Mouse (Mus musculus) erythroblast, embryonic 14.5 days (primary cell): Measurements from ENCODE around the gene Nudt6. TPM values are rescaled to one million over a fixed set of nuclear protein-coding genes. Genes with fewer than 3 reads are reported as not detected.

Source experiments
- H3K27me3 ChIP-seq: 2 replicates; pipeline ENCODE4 v1.6.1; 2012; ENCODE audit warnings: inconsistent platforms; ENCODE audit not compliant: control insufficient read depth
- H3K36me3 ChIP-seq: 2 replicates; pipeline ENCODE4 v1.6.1; 2012; ENCODE audit warnings: mild to moderate bottlenecking, inconsistent platforms; ENCODE audit not compliant: control insufficient read depth
- H3K4me1 ChIP-seq: 2 replicates; pipeline ENCODE4 v1.6.1; 2012; ENCODE audit warnings: inconsistent platforms; ENCODE audit not compliant: control insufficient read depth
- H3K4me3 ChIP-seq: replicated peaks from 2 replicates; pipeline ENCODE3; 2012; ENCODE audit warnings: moderate library complexity, mild to moderate bottlenecking, inconsistent platforms
- H3K9me3 ChIP-seq: 2 replicates; pipeline ENCODE4 v1.6.1; 2012; ENCODE audit warnings: low read length, inconsistent platforms, mixed read lengths; ENCODE audit not compliant: control insufficient read depth
- GATA1 ChIP-seq: IDR thresholded peaks from 2 replicates; pipeline ENCODE4 v1.6.1; 2012; ENCODE audit warnings: low read length, inconsistent platforms, mixed read lengths
- TAL1 ChIP-seq: IDR thresholded peaks from 3 replicates; pipeline ENCODE4 v1.6.1; 2012; ENCODE audit warnings: low read length, inconsistent platforms, mixed read lengths
- polyA plus RNA-seq: library from polyadenylated mRNA; stranded (reverse); fragments of >175 nt; gene quantifications from 2 replicates; pipeline ENCODE4 v1.2.3, GENCODE M21; 2012

Gene Nudt6
- polyA plus RNA-seq, 1 experiment, result 0.13 TPM

DNA sequence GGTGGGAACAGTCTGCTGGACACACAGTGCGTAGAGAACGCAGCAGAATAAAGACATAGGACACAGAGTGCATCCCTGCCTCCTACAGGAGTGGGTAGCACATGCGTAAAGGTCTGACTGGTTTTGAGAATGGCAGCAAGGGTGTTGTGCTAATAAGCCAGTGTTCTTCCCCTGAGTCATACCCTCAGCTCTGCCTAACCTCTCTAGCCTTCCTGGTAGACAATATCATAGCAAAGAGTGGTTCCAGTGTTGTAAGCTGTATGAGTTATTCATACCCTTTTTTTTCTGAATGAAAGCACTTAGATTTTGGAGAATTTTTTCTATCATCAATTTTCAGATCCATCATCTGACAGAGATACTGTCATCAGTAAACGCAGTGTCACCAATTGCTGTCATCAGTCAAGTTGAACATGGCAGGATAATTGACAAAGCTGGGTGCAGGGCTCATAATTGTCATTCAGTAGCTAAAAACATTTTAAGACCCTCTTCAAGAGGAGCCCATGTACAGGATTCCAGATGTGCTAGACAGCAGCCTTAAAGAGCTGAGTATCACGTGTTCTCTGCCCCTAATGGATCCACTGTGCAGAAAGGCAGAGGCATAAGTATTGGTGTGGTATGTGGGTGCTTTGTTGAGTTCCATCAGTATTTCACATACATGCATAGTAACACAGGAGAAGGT lies 22.9 kb downstream of the Nudt6 start:
- Histone ChIP-seq H3K4me3 (no peak overlapping the region), H3K36me3 (no peaks in the 10 kb centered on the region), H3K4me1 (no peaks in the 10 kb centered on the region), H3K9me3 (no peaks in the 10 kb centered on the region), H3K27me3 (no peaks in the 10 kb centered on the region)
- TF ChIP-seq GATA1 (no peak), TAL1 (no peak)

GRCm38 (mm10) chr3:37387310-37387709 lies 32.7 kb downstream of the Nudt6 start:
- Histone ChIP-seq H3K9me3 (no peaks in the 10 kb centered on the region), H3K36me3 (no peaks in the 10 kb centered on the region), H3K27me3 (no peaks in the 10 kb centered on the region), H3K4me3 (no peak overlapping the region), H3K4me1 (no peaks in the 10 kb centered on the region)
- no peak for TF ChIP-seq TAL1
- TF ChIP-seq GATA1, result no peak

GRCm38 (mm10) chr3:37383096-37383765 lies 36.8 kb downstream of the Nudt6 start:
- no peak overlapping the region for H3K4me3 ChIP-seq
- no peaks in the 10 kb centered on the region for H3K36me3 ChIP-seq
- TF ChIP-seq GATA1 (no peak), TAL1 (no peak)
- H3K27me3 ChIP-seq, result no peaks in the 10 kb centered on the region
- H3K4me1 ChIP-seq, result no peaks in the 10 kb centered on the region
- H3K9me3 ChIP-seq, result no peaks in the 10 kb centered on the region

DNA sequence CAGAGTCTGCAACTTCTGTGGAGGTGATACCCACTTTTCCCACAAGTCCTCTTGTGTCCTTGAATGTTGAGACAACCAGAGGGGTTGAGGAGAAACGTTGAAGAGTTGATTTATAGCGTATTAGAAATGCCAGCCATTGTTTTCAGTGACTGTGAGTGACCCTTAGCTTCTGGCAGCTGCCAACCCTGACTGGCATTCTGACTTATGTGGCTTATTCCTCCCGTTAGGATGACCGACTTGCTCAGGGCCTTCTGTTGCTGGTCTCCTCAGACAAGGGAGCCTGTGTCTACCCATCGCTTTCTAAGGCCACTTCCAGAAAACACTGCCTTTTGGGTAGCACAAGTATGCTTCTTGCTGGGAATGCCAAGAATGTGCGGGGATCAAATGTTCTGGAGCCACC lies 38.6 kb downstream of the Nudt6 start:
- Histone ChIP-seq H3K4me1 (no peaks in the 10 kb centered on the region), H3K9me3 (no peaks in the 10 kb centered on the region; the same call in 1 of the 2 replicates), H3K36me3 (no peaks in the 10 kb centered on the region), H3K4me3 (no peak overlapping the region), H3K27me3 (no peaks in the 10 kb centered on the region)
- TF ChIP-seq TAL1 (no peak), GATA1 (no peak)

DNA sequence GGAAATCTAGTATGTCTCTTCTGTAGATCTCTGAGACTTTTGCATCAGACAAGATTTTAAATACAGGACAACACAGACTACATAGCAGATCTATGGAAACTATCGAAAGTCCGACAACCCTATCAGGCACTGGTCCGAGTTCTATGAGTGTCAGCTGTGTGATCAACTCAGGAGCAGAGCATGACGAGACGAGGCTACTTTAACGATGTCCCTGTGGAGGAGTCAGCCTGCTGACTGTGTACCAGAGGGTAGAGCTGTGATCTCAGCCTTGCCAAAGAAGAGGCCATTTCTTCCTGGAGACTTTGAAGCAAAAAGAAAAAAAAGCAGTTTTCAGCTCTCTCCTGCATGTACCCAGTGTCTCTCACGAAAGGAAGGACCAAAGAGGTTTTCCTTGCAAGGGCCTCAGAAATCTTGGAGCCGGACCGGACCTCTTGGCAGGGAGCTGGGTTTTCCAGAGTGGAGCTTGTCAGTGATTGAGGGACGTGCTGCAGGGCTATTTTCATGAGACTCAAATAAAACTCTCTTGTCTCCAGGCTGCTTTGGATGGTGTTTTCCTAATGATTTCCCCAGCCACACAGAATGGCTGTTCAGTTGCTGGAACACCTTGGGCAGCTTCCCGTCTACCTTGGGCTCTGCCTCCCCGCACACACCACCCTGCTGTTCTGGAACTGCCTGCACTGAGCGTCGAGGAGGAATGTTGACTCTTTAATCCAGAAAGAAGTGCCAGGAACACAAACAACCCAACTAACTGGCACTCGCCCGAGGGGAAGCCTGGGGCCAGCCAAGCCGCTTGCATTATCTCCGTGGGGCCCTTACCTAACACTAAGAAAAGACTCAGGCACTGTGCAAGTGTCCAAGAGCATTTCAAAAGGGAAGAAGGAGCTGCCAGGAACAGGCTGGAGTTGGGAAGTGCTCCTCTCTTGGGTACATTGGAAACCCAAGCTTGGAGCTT lies 39.8 kb downstream of the Nudt6 start:
- Histone ChIP-seq H3K36me3 (no peaks in the 10 kb centered on the region), H3K4me3 (no peak overlapping the region), H3K27me3 (no peaks in the 10 kb centered on the region), H3K4me1 (no peaks in the 10 kb centered on the region), H3K9me3 (no peaks in the 10 kb centered on the region; the same call in 1 of the 2 replicates)
- no peak for TF ChIP-seq TAL1
- no peak for TF ChIP-seq GATA1

DNA sequence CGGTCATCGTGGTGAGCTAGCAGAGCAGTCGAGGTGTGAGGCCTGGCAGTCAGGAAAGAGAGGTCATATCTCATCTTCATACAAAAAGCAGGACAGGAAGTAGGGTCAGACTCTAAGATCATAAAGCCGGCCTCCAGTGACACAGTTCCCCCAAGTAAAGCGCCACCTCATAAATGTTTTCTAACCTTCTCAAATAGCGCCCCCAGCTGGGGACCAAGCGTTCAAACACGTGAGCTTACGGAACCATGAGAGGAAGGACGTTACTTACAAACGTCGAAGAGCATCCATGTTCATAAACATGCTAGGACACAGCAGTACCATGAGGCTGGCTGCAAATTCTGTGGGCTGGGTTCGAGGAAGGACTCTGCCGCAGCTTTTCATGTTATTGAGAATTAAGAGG lies 40.8 kb downstream of the Nudt6 start:
- Histone ChIP-seq H3K9me3 (no peaks in the 10 kb centered on the region; the same call in 1 of the 2 replicates), H3K4me3 (no peak overlapping the region)

GRCm38 (mm10) chr3:37378412-37378811 lies 41.6 kb downstream of the Nudt6 start:
- Histone ChIP-seq H3K4me1 (no peaks in the 10 kb centered on the region), H3K27me3 (no peaks in the 10 kb centered on the region), H3K9me3 (no peaks in the 10 kb centered on the region; the same call in 1 of the 2 replicates), H3K4me3 (no peak overlapping the region), H3K36me3 (no peaks in the 10 kb centered on the region)
- TF ChIP-seq TAL1 (no peak), GATA1 (no peak)

More for the DNA sequence above, 40.8 kb downstream of the Nudt6 start:
- no peaks in the 10 kb centered on the region for H3K36me3 ChIP-seq
- no peaks in the 10 kb centered on the region for H3K4me1 ChIP-seq
- TF ChIP-seq GATA1 (no peak), TAL1 (no peak)
- H3K27me3 ChIP-seq, result no peaks in the 10 kb centered on the region

DNA sequence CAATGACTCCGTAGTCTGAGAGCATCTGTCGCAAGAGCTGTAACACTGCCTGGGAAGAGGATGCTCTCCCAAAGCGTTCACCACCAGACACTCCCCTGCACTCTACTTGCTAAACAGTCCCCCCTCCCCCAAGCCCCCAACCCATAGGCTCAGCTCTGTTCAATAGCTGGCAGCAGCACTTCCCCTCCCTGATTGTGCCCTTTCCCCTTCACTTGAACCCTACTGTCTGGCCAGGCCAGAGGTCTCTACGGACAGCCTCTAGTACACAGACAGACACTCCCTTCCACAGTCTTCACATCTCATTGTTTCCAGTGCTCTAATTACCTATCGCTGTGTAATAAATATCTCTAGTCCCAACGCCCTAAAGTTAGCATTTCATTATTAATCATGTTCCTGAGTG lies 42.1 kb downstream of the Nudt6 start:
- no peak overlapping the region for H3K4me3 ChIP-seq
- no peaks in the 10 kb centered on the region for H3K27me3 ChIP-seq
- no peaks in the 10 kb centered on the region for H3K4me1 ChIP-seq
- no peaks in the 10 kb centered on the region for H3K36me3 ChIP-seq
- no peak for TF ChIP-seq GATA1
- TF ChIP-seq TAL1, result no peak
- no peaks in the 10 kb centered on the region; the same call in 1 of the 2 replicates for H3K9me3 ChIP-seq

DNA sequence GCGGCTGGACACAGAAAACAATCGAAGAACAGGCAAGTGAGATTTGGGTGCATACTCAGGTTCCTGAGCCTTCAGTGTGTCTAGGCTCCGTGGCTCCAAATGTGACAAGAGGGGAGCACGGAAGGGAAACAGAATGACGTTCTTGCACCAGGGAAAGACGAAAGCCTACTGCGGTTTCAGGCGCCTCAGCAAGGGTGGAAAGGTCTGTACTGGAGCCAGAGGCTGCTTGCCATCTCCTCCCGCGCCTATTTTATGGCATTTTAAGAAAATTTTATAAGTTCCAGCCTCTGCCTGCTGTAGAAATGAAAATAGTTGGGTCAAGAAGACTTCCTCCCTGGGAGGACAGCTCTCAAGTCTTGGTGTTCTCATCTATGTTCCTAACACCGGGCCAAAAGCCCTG lies 46.3 kb downstream of the Nudt6 start:
- no peak for TF ChIP-seq GATA1
- Histone ChIP-seq H3K27me3 (no peaks in the 10 kb centered on the region), H3K4me1 (no peaks in the 10 kb centered on the region)

More for the DNA sequence above, 46.3 kb downstream of the Nudt6 start:
- Histone ChIP-seq H3K9me3 (no peaks in the 10 kb centered on the region; the same call in 1 of the 2 replicates), H3K36me3 (no peaks in the 10 kb centered on the region), H3K4me3 (no peak overlapping the region)
